Mouse (Mus musculus): ENCODE measurements around the gene Mapt.
A peak's percentile ranks its signal among the peaks of the same experiment; 100 is the strongest.

Gene Mapt

DNA sequence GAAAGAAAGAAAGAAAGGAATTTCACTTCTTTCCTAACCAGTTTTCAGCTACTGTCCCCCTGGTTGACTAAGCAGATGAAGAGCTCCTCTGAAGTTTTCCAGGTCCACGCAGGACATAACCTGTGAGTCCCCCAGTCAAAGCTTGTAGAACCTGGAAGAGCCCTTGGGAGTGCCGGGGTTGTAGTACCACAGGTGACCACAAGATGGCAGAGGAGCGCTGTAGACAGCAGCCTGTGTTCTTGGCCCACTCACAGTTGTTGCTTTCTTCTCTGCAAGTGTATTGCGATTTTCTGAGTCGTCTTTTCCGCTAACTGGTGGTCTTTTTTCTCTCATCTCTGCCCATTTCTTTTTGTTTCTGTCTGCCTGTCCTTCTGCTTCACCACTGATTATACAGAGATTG lies 84.5 kb downstream of the Mapt start:
- peak; percentile 73 to 75 for DNase-seq (ENCODE audit: low spot score in 2 of 2)

DNA sequence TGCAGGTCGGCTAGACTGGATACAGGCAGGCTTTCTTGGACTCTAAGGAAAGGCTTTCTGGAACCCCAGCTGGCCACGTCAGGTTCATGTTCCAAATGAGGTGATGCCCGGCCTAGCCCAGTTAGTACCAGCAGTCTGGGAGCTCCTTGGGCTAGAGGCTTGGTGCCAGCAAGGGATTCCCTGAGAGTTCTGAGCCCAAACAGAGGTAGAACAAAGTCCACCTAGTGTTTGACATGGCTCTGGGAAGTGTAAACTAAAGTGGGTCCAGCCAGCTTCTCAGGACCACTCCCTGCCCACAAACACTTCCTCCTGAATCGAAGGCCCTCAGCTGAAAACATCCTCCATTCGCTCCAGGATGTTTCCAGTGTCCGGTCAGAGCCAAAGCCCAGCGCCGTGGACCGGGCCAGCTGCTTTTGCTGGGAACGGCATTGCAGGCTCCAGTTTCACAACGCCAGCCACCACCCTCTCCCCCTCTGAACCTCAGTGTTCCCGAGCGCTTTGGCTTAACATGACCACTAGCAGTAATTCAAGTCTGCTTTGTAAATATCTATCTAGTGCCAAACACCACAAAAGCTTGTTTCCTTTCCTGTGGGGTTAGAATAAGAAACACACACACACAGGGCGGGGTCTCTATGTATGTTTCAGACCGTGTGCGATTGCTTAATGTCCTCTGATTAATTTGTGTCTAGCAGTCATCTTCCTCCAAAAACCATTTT lies 85.7 kb downstream of the Mapt start:
- peak in 1 of 2 experiments; percentile 58 for DNase-seq (ENCODE audit: low spot score in 2 of 2)

- DNase-seq (ENCODE audit: low spot score in 2 of 2), result no peak
These were observed 86.4 kb downstream of the Mapt start for GRCm38 (mm10) chr11:104317631-104318030.

- peak; percentile 33 to 35 for DNase-seq (ENCODE audit: low spot score in 2 of 2)
These were observed 88.0 kb downstream of the Mapt start for GRCm38 (mm10) chr11:104318940-104319781.

DNA sequence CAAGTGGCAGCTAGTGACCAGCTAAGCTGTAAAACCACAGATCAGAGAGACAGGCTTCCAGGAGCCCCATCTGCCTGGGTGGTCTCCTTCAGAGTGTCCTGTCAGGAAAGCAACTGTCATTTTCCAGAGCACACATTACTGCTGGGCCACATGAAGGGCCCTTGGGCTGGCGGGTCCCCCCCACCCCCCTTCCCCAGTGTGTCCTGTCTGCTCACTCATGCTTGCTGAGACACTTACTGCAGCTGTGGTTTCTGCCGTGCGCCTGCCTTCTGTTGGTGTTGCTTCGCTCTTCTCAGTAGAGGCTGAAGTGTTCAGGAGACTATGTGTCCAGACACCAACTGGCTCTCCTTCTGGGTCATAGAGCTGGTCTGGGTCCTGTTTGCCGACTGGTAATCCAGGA lies 89.3 kb downstream of the Mapt start:
- DNase-seq (ENCODE audit: low spot score in 2 of 2), result no peak

DNA sequence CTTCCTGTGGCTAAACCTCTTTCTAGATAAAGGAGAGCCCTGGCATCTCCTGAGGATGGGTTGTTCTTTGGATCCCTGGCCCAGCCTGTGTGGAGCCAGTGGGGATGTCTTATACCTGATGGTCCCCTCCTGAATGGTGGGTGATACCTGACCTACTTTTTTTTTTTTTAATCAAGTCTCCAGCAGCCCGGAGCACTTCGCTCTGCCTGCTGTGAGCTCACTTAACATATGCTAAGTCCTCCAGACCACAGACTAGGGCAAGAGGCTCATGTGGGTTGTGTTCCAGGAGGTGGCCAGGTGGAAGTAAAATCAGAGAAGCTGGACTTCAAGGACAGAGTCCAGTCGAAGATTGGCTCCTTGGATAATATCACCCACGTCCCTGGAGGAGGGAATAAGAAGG lies 91.0 kb downstream of the Mapt start:
- DNase-seq (ENCODE audit: low spot score in 2 of 2), result no peak

- DNase-seq (ENCODE audit: low spot score in 2 of 2), result no peak
These were observed 96.3 kb downstream of the Mapt start for GRCm38 (mm10) chr11:104327462-104327861.

DNA sequence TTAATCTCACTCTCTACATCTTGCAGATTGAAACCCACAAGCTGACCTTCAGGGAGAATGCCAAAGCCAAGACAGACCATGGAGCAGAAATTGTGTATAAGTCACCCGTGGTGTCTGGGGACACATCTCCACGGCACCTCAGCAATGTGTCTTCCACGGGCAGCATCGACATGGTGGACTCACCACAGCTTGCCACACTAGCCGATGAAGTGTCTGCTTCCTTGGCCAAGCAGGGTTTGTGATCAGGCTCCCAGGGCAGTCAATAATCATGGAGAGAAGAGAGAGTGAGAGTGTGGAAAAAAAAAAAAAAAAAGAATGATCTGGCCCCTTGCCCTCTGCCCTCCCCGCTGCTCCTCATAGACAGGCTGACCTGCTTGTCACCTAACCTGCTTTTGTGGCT lies 96.8 kb downstream of the Mapt start:
- no peak for DNase-seq (ENCODE audit: low spot score in 2 of 2)

DNA sequence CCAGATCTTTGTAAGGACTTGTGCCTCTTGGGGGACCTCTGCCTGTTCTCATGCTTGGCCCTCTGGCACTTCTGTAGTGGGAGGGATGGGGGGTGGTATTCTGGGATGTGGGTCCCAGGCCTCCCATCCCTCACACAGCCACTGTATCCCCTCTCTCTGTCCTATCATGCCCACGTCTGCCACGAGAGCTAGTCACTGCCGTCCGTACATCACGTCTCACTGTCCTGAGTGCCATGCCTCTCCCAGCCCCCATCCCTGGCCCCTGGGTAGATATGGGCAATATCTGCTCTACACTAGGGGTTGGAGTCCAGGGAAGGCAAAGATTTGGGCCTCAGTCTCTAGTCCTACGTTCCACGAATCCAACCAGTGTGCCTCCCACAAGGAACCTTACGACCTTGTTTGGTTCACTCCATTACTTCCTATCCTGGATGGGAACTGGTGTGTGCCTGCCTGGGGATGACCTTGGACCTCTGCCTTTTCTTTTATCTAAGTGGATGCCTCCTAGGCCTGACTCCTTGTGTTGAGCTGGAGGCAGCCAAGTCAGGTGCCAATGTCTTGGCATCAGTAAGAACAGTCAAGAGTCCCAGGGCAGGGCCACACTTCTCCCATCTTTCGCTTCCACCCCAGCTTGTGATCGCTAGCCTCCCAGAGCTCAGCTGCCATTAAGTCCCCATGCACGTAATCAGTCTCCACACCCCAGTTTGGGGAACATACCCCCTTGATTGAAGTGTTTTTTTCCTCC lies 98.2 kb downstream of the Mapt start:
- no peak for DNase-seq (ENCODE audit: low spot score in 2 of 2)

GRCm38 (mm10) chr11:104330151-104330550 lies 99.0 kb downstream of the Mapt start:
- DNase-seq (ENCODE audit: low spot score in 2 of 2), result no peak

- DNase-seq (ENCODE audit: low spot score in 2 of 2), result no peak
These were observed 100.0 kb downstream of the Mapt start for GRCm38 (mm10) chr11:104331208-104331607.

- no peak for DNase-seq (ENCODE audit: low spot score in 2 of 2)
These were observed 100.9 kb downstream of the Mapt start for GRCm38 (mm10) chr11:104332105-104332504.

DNA sequence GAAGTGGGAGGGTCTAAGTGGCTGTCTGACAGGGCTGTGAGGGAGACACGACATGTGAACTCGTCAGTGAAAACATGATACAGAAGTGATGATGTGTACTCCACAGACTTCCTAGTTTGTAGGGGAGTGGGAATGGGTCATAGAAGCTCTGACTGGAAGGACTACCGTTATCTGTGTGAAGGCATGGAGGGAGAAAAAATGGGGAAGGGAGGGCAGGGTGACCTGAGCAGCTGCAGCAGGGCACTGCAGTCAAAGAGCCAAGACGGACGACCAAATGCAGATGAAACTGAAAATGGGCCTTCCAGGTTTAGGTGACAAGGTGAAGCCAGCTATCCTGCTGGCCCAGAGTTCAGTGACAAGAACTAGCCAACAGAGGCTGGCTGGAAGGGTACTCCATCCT lies 102.9 kb downstream of the Mapt start:
- DNase-seq (ENCODE audit: low spot score in 2 of 2), result no peak

- no peak for DNase-seq (ENCODE audit: low spot score in 2 of 2)
These were observed 103.8 kb downstream of the Mapt start for GRCm38 (mm10) chr11:104334946-104335345.

DNA sequence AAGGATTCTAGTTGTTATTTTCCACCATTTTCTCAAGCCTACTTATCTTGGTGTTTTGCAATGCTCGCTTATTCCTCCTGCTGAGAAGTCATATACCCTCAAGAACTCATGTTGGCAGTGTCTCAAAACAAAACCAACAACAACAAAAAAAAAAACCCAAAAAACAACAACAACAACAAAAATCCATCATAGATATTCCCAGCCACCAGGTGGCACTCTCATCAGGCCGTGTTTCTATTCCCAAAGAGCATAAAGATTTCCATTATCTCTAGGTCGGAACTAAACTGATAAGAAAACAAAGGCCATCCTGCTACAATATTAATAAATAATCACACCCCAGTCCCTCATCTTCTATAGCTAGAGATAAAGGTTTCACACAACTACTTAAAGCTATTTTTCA lies 115.7 kb downstream of the Mapt start:
- no peak for DNase-seq (ENCODE audit: low spot score in 2 of 2)

- no peak for DNase-seq (ENCODE audit: low spot score in 2 of 2)
These were observed 130.6 kb downstream of the Mapt start for GRCm38 (mm10) chr11:104361790-104362189.

DNA sequence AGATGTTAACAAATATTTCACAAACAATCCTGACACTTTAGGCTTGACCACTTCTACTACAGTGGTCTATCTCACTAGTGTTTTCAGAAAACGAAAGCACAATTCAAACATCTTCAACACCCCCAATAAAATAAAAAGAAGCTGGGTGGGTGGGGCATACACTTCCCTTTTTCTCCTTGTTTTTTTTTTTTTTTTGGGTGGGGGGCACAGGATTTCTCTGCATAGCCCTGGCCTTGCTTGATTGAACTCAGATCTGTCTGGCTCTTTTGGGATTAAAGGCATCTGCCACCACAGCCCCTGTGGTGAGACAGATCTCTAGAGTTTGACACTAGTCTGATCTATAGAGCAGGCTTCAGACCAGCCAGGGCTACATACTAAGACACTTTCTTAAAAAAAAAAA lies 131.5 kb downstream of the Mapt start:
- DNase-seq (ENCODE audit: low spot score in 2 of 2), result no peak

DNA sequence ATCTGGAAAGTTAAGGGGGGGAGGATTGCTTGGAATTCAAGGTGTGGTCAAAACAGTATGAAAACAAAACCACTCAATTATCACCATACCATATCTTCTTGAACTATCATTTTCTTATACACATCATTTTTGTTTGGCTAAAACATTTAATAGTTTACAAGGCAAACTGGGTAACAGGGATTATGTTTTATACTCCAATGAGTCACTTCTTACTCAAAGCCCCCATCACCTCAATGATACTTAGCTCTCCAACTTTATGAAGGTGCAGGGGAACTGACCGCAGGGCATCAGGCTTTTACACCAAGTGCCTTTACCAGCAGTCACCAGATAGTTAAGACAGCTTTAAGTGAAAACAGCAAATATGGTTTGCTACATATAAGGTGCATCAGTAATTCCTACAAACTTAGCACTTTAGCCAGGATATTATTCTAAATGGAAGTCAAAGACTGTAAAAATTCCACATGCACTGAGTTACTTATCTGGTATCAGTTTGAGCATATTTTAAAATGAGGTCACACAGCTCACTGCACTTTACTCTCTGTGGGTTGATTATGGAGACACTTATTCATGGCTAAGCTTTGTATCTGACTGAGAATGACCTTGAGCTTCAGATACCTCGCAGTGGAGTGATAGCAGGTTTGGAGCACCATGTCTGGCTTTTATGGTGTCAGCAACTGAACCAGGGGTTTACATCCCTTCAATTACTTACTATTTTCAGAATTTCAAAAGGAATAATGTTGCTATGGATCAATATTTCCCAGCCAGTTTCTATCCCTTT lies 132.8 kb downstream of the Mapt start:
- DNase-seq (ENCODE audit: low spot score in 2 of 2), result no peak

GRCm38 (mm10) chr11:104367486-104368190 lies 136.4 kb downstream of the Mapt start:
- DNase-seq (ENCODE audit: low spot score in 2 of 2), result no peak

DNA sequence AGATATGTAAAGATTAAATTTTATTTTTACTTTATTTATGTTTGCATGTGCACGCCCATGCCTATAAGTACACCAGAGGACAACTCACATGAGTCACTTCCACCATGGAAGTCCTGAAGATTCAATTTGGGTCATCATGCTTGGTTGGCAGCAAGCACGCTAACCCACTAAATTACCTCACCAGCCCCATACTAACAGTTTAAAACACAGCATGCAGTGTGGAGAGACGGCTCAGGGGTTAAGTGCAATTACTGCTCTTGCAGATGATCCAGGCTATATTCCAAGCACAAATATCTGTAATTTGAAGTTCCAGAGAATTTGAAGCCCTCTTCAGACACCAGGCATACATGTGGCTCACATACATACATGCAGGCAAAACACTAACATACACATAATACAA lies 145.1 kb downstream of the Mapt start:
- no peak for DNase-seq (ENCODE audit: low spot score in 2 of 2)

- DNase-seq (ENCODE audit: low spot score in 2 of 2), result no peak
These were observed 148.4 kb downstream of the Mapt start for GRCm38 (mm10) chr11:104379635-104380034.

Data from urinary bladder, postnatal 36 days (tissue).